Mouse (Mus musculus) embryonic facial prominence, embryonic 13.5 days (tissue): ENCODE data around the gene Fgf12. TPM values are rescaled to one million over a fixed set of nuclear protein-coding genes. Genes with fewer than 3 reads are reported as not detected.
A peak's percentile ranks its signal among the peaks of the same experiment; 100 is the strongest.

ENCODE experiments used
- ATAC-seq: fragments of 200-750 bp; cut with Nextera tagmentation; 2 replicates; pipeline ENCODE4 v1.8.0; 2017; ENCODE audit warnings: low read depth; ENCODE audit not compliant: insufficient number of reproducible peaks, insufficient read depth, low FRiP score, low TSS enrichment
- H3K27ac ChIP-seq: fragments of 300-500 bp; sonication (generic); 2 replicates; pipeline ENCODE4 v1.5.1; 2015; ENCODE audit warnings: moderate library complexity, mild to moderate bottlenecking, inconsistent platforms
- H3K27me3 ChIP-seq: fragments of 300-500 bp; sonication (generic); 2 replicates; pipeline ENCODE4 v1.6.1; 2015; ENCODE audit warnings: mild to moderate bottlenecking, inconsistent platforms
- H3K36me3 ChIP-seq: fragments of 300-500 bp; sonication (generic); 2 replicates; pipeline ENCODE4 v1.6.1; 2015; ENCODE audit warnings: mild to moderate bottlenecking, inconsistent platforms
- H3K4me1 ChIP-seq: fragments of 300-500 bp; sonication (generic); 2 replicates; pipeline ENCODE4 v1.6.1; 2015; ENCODE audit warnings: inconsistent platforms
- H3K4me2 ChIP-seq: fragments of 300-500 bp; sonication (generic); 2 replicates; pipeline ENCODE4 v1.6.1; 2015; ENCODE audit warnings: moderate library complexity, mild to moderate bottlenecking, inconsistent platforms
- H3K4me3 ChIP-seq: fragments of 300-500 bp; sonication (generic); 2 replicates; pipeline ENCODE4 v1.5.1; 2015; ENCODE audit warnings: mild to moderate bottlenecking, inconsistent platforms
- H3K9ac ChIP-seq: fragments of 300-500 bp; sonication (generic); 2 replicates; pipeline ENCODE4 v1.6.1; 2015; ENCODE audit warnings: mild to moderate bottlenecking, inconsistent platforms
- H3K9me3 ChIP-seq: fragments of 300-500 bp; sonication (generic); 2 replicates; pipeline ENCODE4 v1.6.1; 2016; ENCODE audit warnings: inconsistent platforms
- WGBS: fragments of 180-500 bp; shearing (Covaris S2); methylation state at CpG from one replicate; pipeline ENCODE4 v1.1.7; 2015; ENCODE audit warnings: mixed read lengths; 5-methylcytosine and 5-hydroxymethylcytosine counted together
- polyA plus RNA-seq: library from polyadenylated mRNA; unstranded; fragments of >200 nt; fragmentation: Nextera tagmentation; extraction: Ambion mirVana; gene quantifications from 2 replicates; pipeline ENCODE4 v1.2.1, GENCODE M21; 2015

Fgf12 gene
- polyA plus RNA-seq, 1 experiment from 2014 or later, result 3.6 TPM

- WGBS, result 81% methylated on average over 1 of the region's 1 CpGs
- no peaks in the 10 kb centered on the region for H3K36me3 ChIP-seq
- no peak overlapping the region for H3K4me2 ChIP-seq
- no peak overlapping the region for H3K9ac ChIP-seq
- H3K9me3 ChIP-seq, result no peaks in the 10 kb centered on the region
- H3K27ac ChIP-seq, result no peak overlapping the region
- H3K27me3 ChIP-seq, result no peaks in the 10 kb centered on the region
- no peaks in the 10 kb centered on the region for H3K4me1 ChIP-seq
- no peak overlapping the region for H3K4me3 ChIP-seq
- no peak for ATAC-seq
These were observed 149.7 kb downstream of the Fgf12 start for GRCm38 (mm10) chr16:28603155-28603554.

GRCm38 (mm10) chr16:28601723-28602122 is 151.1 kb downstream of the Fgf12 start:
- no peak for ATAC-seq
- H3K36me3 ChIP-seq, result no peaks in the 10 kb centered on the region
- no peaks in the 10 kb centered on the region for H3K9me3 ChIP-seq
- no peak overlapping the region for H3K9ac ChIP-seq
- no peaks in the 10 kb centered on the region for H3K27me3 ChIP-seq
- H3K27ac ChIP-seq, result no peak overlapping the region
- H3K4me2 ChIP-seq, result no peak overlapping the region
- 76% methylated on average over 4 of the region's 4 CpGs for WGBS
- H3K4me1 ChIP-seq, result no peaks in the 10 kb centered on the region
- no peak overlapping the region for H3K4me3 ChIP-seq

GRCm38 (mm10) chr16:28596112-28596511 is 156.8 kb downstream of the Fgf12 start:
- no peaks in the 10 kb centered on the region for H3K9me3 ChIP-seq
- H3K27me3 ChIP-seq, result no peaks in the 10 kb centered on the region
- ATAC-seq, result no peak
- WGBS, result 84% methylated on average over 13 of the region's 13 CpGs
- H3K27ac ChIP-seq, result no peak overlapping the region
- H3K4me3 ChIP-seq, result no peak overlapping the region
- H3K36me3 ChIP-seq, result no peaks in the 10 kb centered on the region
- no peaks in the 10 kb centered on the region for H3K4me1 ChIP-seq
- H3K9ac ChIP-seq, result no peak overlapping the region
- no peak overlapping the region for H3K4me2 ChIP-seq

GRCm38 (mm10) chr16:28593075-28593915 is 159.6 kb downstream of the Fgf12 start:
- peak overlapping the region; percentile 54; the same call in 1 of the 2 replicates for H3K9ac ChIP-seq
- no peaks in the 10 kb centered on the region for H3K9me3 ChIP-seq
- no peak overlapping the region for H3K27ac ChIP-seq
- ATAC-seq, result no peak
- H3K27me3 ChIP-seq, result no peaks in the 10 kb centered on the region
- no peaks in the 10 kb centered on the region for H3K4me1 ChIP-seq
- WGBS, result 27% methylated on average over 26 of the region's 26 CpGs
- peak overlapping the region; percentile 36 for H3K4me3 ChIP-seq
- no peaks in the 10 kb centered on the region for H3K36me3 ChIP-seq
- H3K4me2 ChIP-seq, result peak overlapping the region; percentile 59

GRCm38 (mm10) chr16:28592466-28592865 is 160.4 kb downstream of the Fgf12 start:
- no peak for ATAC-seq
- no peaks in the 10 kb centered on the region for H3K27me3 ChIP-seq
- no peak overlapping the region for H3K27ac ChIP-seq
- WGBS, result 89% methylated on average over 6 of the region's 6 CpGs
- H3K4me1 ChIP-seq, result no peaks in the 10 kb centered on the region
- H3K9me3 ChIP-seq, result no peaks in the 10 kb centered on the region
- H3K4me3 ChIP-seq, result no peak overlapping the region
- no peak overlapping the region for H3K4me2 ChIP-seq
- H3K36me3 ChIP-seq, result no peaks in the 10 kb centered on the region
- H3K9ac ChIP-seq, result no peak overlapping the region

- H3K4me3 ChIP-seq, result no peak overlapping the region
- no peak overlapping the region for H3K4me2 ChIP-seq
- H3K27me3 ChIP-seq, result no peaks in the 10 kb centered on the region
- WGBS, result 56% methylated on average over 9 of the region's 9 CpGs
- H3K36me3 ChIP-seq, result no peaks in the 10 kb centered on the region
- no peaks in the 10 kb centered on the region for H3K4me1 ChIP-seq
- H3K9ac ChIP-seq, result no peak overlapping the region
- no peak for ATAC-seq
- no peak overlapping the region for H3K27ac ChIP-seq
- H3K9me3 ChIP-seq, result no peaks in the 10 kb centered on the region
These were observed 161.3 kb downstream of the Fgf12 start for GRCm38 (mm10) chr16:28591583-28591982.

GRCm38 (mm10) chr16:28572212-28572611 is 180.7 kb downstream of the Fgf12 start:
- Histone ChIP-seq H3K36me3 (no peaks in the 10 kb centered on the region), H3K9me3 (no peaks in the 10 kb centered on the region)
- no peak for ATAC-seq

GRCm38 (mm10) chr16:28564716-28565217 is 188.1 kb downstream of the Fgf12 start:
- H3K9me3 ChIP-seq, result no peaks in the 10 kb centered on the region
- peaks cover 37% of the 10 kb centered on the region for H3K27me3 ChIP-seq
- peak overlapping the region; percentile 64 for H3K9ac ChIP-seq
- no peaks in the 10 kb centered on the region for H3K36me3 ChIP-seq
- ATAC-seq, result peak; percentile 48; the same call in 1 of the 2 replicates
- peak overlapping the region; percentile 57 for H3K4me3 ChIP-seq
- under 1% methylated on average over 58 of the region's 58 CpGs for whole genome bisulfite sequencing
- H3K27ac ChIP-seq, result no peak overlapping the region
- peaks cover 10% of the 10 kb centered on the region; the same call in 1 of the 2 replicates for H3K4me1 ChIP-seq
- H3K4me2 ChIP-seq, result peak overlapping the region; percentile 100

More at GRCm38 (mm10) chr16:28572212-28572611, 180.7 kb downstream of the Fgf12 start:
- no peaks in the 10 kb centered on the region for H3K4me1 ChIP-seq
- H3K27me3 ChIP-seq, result peaks cover under 1% of the 10 kb centered on the region; the same call in 1 of the 2 replicates
- H3K27ac ChIP-seq, result no peak overlapping the region
- H3K4me2 ChIP-seq, result no peak overlapping the region
- 53% methylated on average over 3 of the region's 3 CpGs for WGBS
- H3K4me3 ChIP-seq, result no peak overlapping the region
- H3K9ac ChIP-seq, result no peak overlapping the region

- H3K4me3 ChIP-seq, result peak overlapping the region; percentile 57
- H3K27ac ChIP-seq, result no peak overlapping the region
- no peaks in the 10 kb centered on the region for H3K9me3 ChIP-seq
- H3K9ac ChIP-seq, result peak overlapping the region; percentile 64; the same call in 1 of the 2 replicates
- no peaks in the 10 kb centered on the region for H3K36me3 ChIP-seq
- H3K4me2 ChIP-seq, result peak overlapping the region; percentile 100
- peaks cover 10% of the 10 kb centered on the region; the same call in 1 of the 2 replicates for H3K4me1 ChIP-seq
- ATAC-seq, result peak; percentile 48; the same call in 1 of the 2 replicates
- WGBS, result under 1% methylated on average over 45 of the region's 45 CpGs
- H3K27me3 ChIP-seq, result peaks cover 37% of the 10 kb centered on the region
These were observed 188.7 kb downstream of the Fgf12 start for GRCm38 (mm10) chr16:28564075-28564715.

- no peak overlapping the region for H3K4me2 ChIP-seq
- no peak overlapping the region for H3K4me3 ChIP-seq
- no peak overlapping the region for H3K9ac ChIP-seq
- H3K9me3 ChIP-seq, result no peaks in the 10 kb centered on the region
- no peak overlapping the region for H3K27ac ChIP-seq
- no peak for ATAC-seq
- no peaks in the 10 kb centered on the region for H3K36me3 ChIP-seq
- H3K27me3 ChIP-seq, result peaks cover 37% of the 10 kb centered on the region
- WGBS, result 75% methylated on average over 6 of the region's 6 CpGs
- H3K4me1 ChIP-seq, result peaks cover 10% of the 10 kb centered on the region; the same call in 1 of the 2 replicates
These were observed 190.0 kb downstream of the Fgf12 start for GRCm38 (mm10) chr16:28562847-28563246.

- H3K4me2 ChIP-seq, result no peak overlapping the region
- no peaks in the 10 kb centered on the region for H3K36me3 ChIP-seq
- H3K9me3 ChIP-seq, result no peaks in the 10 kb centered on the region
- H3K9ac ChIP-seq, result no peak overlapping the region
- WGBS, result 88% methylated on average over 10 of the region's 10 CpGs
- no peaks in the 10 kb centered on the region for H3K27me3 ChIP-seq
- no peak overlapping the region for H3K27ac ChIP-seq
- ATAC-seq, result no peak
- no peaks in the 10 kb centered on the region for H3K4me1 ChIP-seq
- H3K4me3 ChIP-seq, result no peak overlapping the region
These were observed 197.6 kb downstream of the Fgf12 start for GRCm38 (mm10) chr16:28555219-28555618.
